Mouse (Mus musculus) heart, embryonic 15.5 days (tissue): ENCODE results near the gene Stum. TPM values are rescaled to one million over a fixed set of nuclear protein-coding genes. Genes with fewer than 3 reads are reported as not detected.

Experiments
- ATAC-seq: fragments of 200-750 bp; cut with Nextera tagmentation; replicated peaks from 2 replicates; pipeline ENCODE4 v1.8.0; 2017; ENCODE audit warnings: low read depth, moderate TSS enrichment; ENCODE audit not compliant: insufficient number of reproducible peaks, insufficient read depth, low FRiP score
- H3K27ac ChIP-seq: fragments of 300-500 bp; sonication (generic); 2 replicates; pipeline ENCODE4 v1.5.1; 2015; ENCODE audit warnings: mild to moderate bottlenecking, inconsistent platforms
- H3K27me3 ChIP-seq: fragments of 300-500 bp; sonication (generic); 2 replicates; pipeline ENCODE4 v1.6.1; 2015; ENCODE audit warnings: inconsistent platforms
- H3K36me3 ChIP-seq: fragments of 300-500 bp; sonication (generic); 2 replicates; pipeline ENCODE4 v1.6.1; 2015; ENCODE audit warnings: mild to moderate bottlenecking, inconsistent platforms
- H3K4me1 ChIP-seq: fragments of 300-500 bp; sonication (generic); replicated peaks from 2 replicates; pipeline ENCODE4 v1.6.1; 2015; ENCODE audit warnings: inconsistent platforms
- H3K4me2 ChIP-seq: fragments of 300-500 bp; sonication (generic); 2 replicates; pipeline ENCODE4 v1.6.1; 2015; ENCODE audit warnings: inconsistent platforms, mild to moderate bottlenecking, moderate library complexity
- H3K4me3 ChIP-seq: fragments of 300-500 bp; sonication (generic); 2 replicates; pipeline ENCODE4 v1.5.1; 2015; ENCODE audit warnings: mild to moderate bottlenecking, inconsistent platforms
- H3K9ac ChIP-seq: fragments of 300-500 bp; sonication (generic); 2 replicates; pipeline ENCODE4 v1.6.1; 2015; ENCODE audit warnings: mild to moderate bottlenecking, inconsistent platforms
- H3K9me3 ChIP-seq: fragments of 300-500 bp; sonication (generic); replicated peaks from 2 replicates; pipeline ENCODE4 v1.6.1; 2016; ENCODE audit warnings: inconsistent platforms
- WGBS: fragments of 180-500 bp; shearing (Covaris S2); methylation state at CpG from one replicate; pipeline ENCODE4 v1.1.7; 2015; ENCODE audit warnings: mixed read lengths; 5-methylcytosine and 5-hydroxymethylcytosine counted together
- polyA plus RNA-seq: library from polyadenylated mRNA; unstranded; fragments of >200 nt; fragmentation: Nextera tagmentation; extraction: Ambion mirVana; gene quantifications from 2 replicates; pipeline ENCODE4 v1.2.1, GENCODE M21; 2015

Gene Stum
- polyA plus RNA-seq, 1 experiment from 2014 or later = 0.86 TPM

DNA sequence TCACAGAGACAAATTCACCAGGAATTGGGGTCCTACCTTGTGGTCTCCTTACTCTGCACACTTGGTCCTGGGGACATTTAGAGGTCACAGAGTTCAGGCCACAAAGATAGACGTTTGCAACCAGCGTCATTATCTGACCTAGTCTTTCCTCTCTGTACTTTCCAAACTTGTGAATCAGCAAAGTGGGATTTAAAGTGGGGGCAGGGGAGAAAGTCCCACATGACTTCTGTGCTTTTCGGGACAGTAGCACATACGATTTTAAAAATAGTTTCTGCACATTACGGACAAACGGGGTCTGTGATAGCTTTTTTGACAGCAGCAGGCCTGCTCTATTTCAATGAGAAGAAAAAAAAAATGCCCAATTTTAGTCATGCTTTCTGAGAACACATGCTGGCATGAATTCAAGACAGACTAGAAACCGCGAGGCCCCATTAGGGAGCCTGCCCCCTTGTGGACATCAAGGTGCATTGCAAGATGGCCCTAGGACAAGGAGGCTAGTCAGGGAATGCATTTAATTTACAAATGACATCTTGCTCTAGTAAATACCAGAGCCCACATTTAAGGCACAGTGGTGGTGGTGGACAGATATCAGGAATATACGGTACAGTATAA is 55.1 kb downstream of the Stum start:
- Histone ChIP-seq H3K36me3 (no peaks in the 10 kb centered on the region), H3K27me3 (peaks cover 13% of the 10 kb centered on the region), H3K9me3 (no peaks in the 10 kb centered on the region), H3K4me1 (peaks cover 23% of the 10 kb centered on the region), H3K9ac (no peak overlapping the region), H3K27ac (peak overlapping the region; percentile 31), H3K4me2 (no peak overlapping the region), H3K4me3 (no peak overlapping the region)
- no peak for ATAC-seq
- WGBS = 10% methylated on average over 9 of the region's 9 CpGs

DNA sequence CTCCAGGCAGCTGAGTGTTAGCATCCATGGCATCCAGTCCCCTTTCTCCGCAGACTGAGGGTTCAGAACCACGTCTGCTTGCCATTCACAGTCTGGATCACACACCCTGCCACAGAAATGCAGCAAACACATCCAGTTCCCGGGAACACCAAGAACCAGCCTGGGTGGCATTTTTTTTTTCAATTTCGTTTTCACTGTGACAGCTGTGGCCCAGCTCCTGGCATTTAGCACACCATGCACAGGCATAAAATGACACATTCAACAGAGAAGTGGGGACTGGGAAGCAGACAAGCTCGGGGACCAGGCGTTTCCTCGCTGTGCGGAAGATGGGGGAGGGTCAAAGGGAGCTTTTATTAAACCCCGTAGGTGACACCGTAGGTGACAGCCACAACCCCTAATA is 55.6 kb downstream of the Stum start:
- H3K4me2 ChIP-seq = no peak overlapping the region
- peaks cover 10% of the 10 kb centered on the region for H3K27me3 ChIP-seq
- no peak overlapping the region for H3K4me3 ChIP-seq
- no peak for ATAC-seq
- peak overlapping the region; percentile 31 for H3K27ac ChIP-seq
- H3K9ac ChIP-seq = no peak overlapping the region
- H3K4me1 ChIP-seq = peaks cover 25% of the 10 kb centered on the region
- no peaks in the 10 kb centered on the region for H3K36me3 ChIP-seq
- WGBS = 43% methylated on average over 10 of the region's 10 CpGs
- H3K9me3 ChIP-seq = no peaks in the 10 kb centered on the region

DNA sequence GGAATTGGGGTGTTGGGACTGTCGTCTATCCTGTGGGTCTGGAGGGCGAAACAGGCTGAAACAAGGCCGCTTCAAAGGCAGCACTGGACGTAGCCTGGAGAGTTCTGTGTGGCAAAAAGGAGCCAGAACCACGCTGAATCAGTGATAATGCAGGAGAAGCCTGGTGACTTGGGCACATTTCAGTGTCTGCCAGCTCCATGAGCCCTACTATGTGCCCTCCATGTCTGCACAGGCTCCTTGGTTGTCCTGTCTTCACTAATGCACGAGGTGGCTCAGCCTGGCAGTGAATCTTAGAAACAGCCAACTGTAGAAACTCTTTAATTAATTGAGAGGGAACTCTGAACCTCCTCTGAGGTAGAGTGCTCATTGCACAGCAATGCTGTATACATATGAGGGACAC is 56.9 kb downstream of the Stum start:
- H3K27ac ChIP-seq = no peak overlapping the region
- no peaks in the 10 kb centered on the region for H3K9me3 ChIP-seq
- 81% methylated on average over 6 of the region's 6 CpGs for WGBS
- H3K36me3 ChIP-seq = no peaks in the 10 kb centered on the region
- no peak for ATAC-seq
- H3K27me3 ChIP-seq = no peaks in the 10 kb centered on the region; the same call in 1 of the 2 replicates
- H3K4me2 ChIP-seq = no peak overlapping the region
- H3K4me1 ChIP-seq = peaks cover 38% of the 10 kb centered on the region
- H3K4me3 ChIP-seq = no peak overlapping the region
- H3K9ac ChIP-seq = no peak overlapping the region

DNA sequence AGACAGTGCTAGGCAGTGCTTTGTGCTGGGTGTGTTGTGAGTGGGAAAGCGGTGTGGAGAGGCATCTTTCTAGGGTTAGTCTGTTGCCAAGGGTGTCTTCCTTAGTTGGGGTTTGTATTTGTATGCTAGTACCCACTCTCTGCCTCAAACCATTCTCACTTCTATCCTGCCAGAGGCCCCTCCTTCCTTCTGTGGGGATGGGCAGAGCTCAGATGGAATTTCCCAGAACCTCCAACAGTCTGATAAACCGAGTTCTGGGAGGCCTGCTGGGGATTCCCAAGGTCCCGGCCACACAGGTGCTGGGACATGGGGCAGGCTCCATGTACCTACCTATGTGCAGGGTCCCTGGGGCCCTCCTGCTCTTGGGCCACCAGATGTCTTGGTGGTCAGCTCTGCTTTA is 59.4 kb downstream of the Stum start:
- Histone ChIP-seq H3K9me3 (no peaks in the 10 kb centered on the region), H3K4me1 (peaks cover 49% of the 10 kb centered on the region), H3K27ac (no peak overlapping the region), H3K27me3 (no peaks in the 10 kb centered on the region), H3K9ac (no peak overlapping the region), H3K4me3 (no peak overlapping the region), H3K36me3 (no peaks in the 10 kb centered on the region; the same call in 1 of the 2 replicates), H3K4me2 (no peak overlapping the region)
- 55% methylated on average over 3 of the region's 3 CpGs for WGBS
- ATAC-seq = no peak

DNA sequence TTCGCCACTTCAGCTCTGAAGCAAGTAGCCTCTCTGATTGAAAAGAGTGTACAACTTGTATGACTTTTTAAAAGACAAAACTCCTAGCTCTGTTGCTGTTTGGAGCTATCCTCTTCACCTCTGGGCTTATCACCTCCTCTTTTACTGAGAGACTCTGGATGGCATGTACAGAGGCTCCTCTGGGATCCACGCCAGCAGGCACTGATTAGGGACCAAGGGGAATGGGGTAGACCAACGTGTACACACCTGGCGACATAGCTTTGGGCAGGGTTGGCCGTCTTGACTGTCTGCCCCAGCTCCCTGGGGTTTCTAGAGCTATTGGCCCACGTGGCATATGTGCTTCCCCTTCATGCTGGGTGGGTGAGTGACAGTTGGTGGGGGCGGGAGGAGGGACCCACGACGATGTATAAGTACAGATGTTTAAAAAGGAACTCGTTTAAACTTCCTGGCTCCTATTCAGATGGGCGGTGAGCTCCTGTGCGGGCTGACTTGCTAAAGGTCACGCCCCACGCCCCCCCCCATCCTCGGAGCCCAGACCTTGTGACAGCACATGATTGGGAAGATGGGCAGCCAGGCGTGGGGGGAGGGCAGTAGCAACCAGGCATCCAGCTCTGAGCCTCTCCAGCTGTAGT is 60.2 kb downstream of the Stum start:
- no peak overlapping the region for H3K4me3 ChIP-seq
- no peaks in the 10 kb centered on the region for H3K27me3 ChIP-seq
- no peak for ATAC-seq
- H3K9ac ChIP-seq = no peak overlapping the region
- H3K9me3 ChIP-seq = no peaks in the 10 kb centered on the region
- H3K36me3 ChIP-seq = no peaks in the 10 kb centered on the region; the same call in 1 of the 2 replicates
- 39% methylated on average over 16 of the region's 16 CpGs for WGBS
- H3K4me2 ChIP-seq = no peak overlapping the region
- peaks cover 47% of the 10 kb centered on the region for H3K4me1 ChIP-seq
- H3K27ac ChIP-seq = peak overlapping the region; percentile 71

DNA sequence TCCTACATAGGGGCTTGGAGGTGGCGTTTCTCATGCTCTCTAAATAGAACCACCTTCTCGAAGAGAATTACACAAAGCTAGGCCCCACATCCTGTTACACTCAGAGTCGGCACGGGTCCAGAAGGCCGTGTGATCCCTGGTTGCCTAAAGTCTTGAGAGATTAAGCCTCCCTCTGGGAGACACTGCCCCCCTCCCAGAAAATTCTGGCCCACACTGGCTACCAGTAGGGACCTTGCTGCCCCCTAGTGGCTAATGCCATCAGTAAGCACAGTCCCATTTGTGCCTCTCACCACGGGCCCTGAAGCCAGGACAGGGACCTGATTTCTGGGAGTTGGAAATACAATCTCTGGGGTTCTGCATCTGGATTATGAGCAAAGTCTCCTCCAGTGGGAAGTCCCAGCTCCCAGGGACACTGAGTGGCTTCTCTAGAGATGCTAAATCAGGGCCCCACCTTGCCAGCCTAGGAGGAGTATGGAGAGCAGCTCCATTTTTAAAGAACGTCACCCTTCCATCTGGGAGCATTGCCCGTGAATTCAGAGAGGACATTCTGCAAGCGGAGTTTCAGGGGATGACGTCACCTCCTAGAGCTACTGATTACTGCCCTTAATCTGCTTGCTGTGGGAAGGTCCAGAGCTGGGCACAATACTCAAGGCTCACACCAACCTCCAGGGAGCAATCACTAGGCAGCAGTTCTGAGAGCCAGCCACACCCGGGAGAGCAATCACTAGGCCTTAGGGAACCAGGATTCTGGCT is 61.1 kb downstream of the Stum start:
- peak; percentile 68 for ATAC-seq
- peaks cover 39% of the 10 kb centered on the region for H3K4me1 ChIP-seq
- no peaks in the 10 kb centered on the region; the same call in 1 of the 2 replicates for H3K36me3 ChIP-seq
- peak overlapping the region; percentile 71 for H3K27ac ChIP-seq
- H3K9me3 ChIP-seq = no peaks in the 10 kb centered on the region
- H3K4me3 ChIP-seq = no peak overlapping the region
- H3K4me2 ChIP-seq = no peak overlapping the region
- H3K27me3 ChIP-seq = no peaks in the 10 kb centered on the region
- 18% methylated on average over 11 of the region's 11 CpGs for WGBS
- H3K9ac ChIP-seq = no peak overlapping the region

DNA sequence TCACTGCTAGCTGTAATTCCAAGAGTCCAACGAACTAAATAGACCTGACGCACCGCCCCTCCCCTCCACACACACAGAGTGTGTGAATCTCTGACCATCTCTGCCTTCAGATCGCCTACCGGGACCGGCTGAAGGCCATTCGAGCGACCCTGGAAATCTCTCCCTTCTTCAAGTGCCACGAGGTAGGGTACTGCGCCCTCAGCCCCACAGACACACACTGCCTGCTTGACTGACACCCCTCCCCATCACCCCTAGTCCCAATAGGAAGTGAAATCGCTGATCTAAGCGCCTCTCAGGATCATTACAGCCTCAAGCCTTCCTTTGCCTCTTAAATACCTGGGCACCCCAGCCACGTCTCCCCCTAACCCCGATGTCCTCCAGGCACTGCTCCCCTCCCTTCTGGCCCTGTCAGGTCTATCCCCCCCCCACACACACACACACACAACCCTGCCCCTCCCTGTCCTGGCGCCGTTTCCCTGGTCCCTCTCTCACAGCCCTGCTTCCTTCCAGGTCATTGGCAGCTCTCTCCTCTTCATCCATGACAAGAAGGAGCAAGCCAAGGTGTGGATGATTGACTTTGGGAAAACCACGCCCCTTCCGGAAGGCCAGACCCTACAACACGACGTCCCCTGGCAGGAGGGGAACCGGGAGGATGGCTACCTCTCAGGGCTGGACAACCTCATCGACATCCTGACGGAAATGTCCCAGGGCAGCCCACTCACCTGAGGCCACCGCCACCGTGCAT is 62.0 kb downstream of the Stum start:
- Histone ChIP-seq H3K36me3 (no peaks in the 10 kb centered on the region; the same call in 1 of the 2 replicates), H3K27me3 (no peaks in the 10 kb centered on the region), H3K9me3 (no peaks in the 10 kb centered on the region), H3K4me1 (peaks cover 46% of the 10 kb centered on the region), H3K9ac (no peak overlapping the region; the same call in 1 of the 2 replicates), H3K4me3 (no peak overlapping the region), H3K4me2 (0 out of 2 replicates have a peak overlapping the region, but pooled peaks have one; percentile 7), H3K27ac (peak overlapping the region; percentile 71)
- WGBS = 58% methylated on average over 25 of the region's 25 CpGs
- ATAC-seq = no peak

DNA sequence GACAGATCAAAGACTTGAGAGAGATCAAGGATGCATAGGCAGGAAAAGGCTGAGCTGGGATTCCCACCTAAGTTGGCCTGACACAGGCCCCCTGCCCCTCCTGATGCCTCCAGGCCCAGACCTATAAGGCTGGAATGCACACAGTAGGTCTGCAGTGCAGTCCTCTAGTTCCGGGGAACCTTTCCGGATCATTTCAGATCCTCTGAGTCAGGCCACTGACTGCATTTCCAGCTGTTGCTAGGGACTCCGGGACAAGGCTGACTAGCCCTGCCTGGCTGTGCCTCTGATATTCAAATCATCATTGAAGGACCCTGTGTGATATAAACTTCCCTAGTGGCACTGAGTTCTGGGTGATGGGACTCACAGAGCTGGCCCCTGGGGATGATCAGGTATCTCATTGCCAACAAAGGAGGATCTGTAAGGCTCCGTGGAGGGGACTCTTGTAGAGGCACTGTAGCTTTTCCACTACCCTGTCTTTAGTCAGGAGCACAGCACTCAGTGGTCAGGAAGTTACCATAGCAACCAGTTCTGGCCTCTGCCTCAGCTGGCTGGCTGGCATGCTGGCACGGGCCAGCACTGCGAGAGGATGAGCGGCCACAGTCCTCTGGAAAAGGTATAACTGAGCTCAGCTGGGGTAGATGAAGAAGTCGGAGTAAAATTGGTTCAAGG is 62.7 kb downstream of the Stum start:
- no peak overlapping the region for H3K9ac ChIP-seq
- no peak overlapping the region for H3K4me3 ChIP-seq
- H3K9me3 ChIP-seq = no peaks in the 10 kb centered on the region
- no peaks in the 10 kb centered on the region for H3K27me3 ChIP-seq
- no peak overlapping the region for H3K4me2 ChIP-seq
- peaks cover 2% of the 10 kb centered on the region; the same call in 1 of the 2 replicates for H3K36me3 ChIP-seq
- 57% methylated on average over 8 of the region's 8 CpGs for whole genome bisulfite sequencing
- ATAC-seq = no peak
- no peak overlapping the region for H3K27ac ChIP-seq
- peaks cover 46% of the 10 kb centered on the region for H3K4me1 ChIP-seq

DNA sequence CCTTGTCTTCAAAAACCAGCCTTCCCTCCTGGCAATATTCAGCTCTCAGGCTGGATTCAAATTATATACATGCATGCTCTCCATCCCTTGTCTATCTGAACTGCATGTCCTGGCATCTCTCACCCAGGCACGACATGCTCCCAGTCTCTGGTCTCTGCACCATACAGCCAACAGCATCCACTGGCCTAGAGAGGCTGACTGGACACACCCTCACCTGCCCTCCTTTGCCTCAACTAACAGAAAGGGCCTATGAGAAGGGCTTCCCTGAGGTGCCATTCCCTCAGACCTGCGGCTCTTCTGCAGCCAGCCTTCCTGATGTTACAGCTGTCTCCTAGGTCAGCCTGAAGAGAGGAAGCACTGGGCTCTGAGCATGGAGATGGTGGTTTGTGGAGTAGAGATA is 64.2 kb downstream of the Stum start:
- no peaks in the 10 kb centered on the region for H3K9me3 ChIP-seq
- H3K9ac ChIP-seq = no peak overlapping the region
- no peak overlapping the region for H3K4me2 ChIP-seq
- H3K36me3 ChIP-seq = peaks cover 2% of the 10 kb centered on the region
- 91% methylated on average over 2 of the region's 2 CpGs for WGBS
- no peak overlapping the region for H3K4me3 ChIP-seq
- H3K27ac ChIP-seq = no peak overlapping the region
- peaks cover 51% of the 10 kb centered on the region for H3K4me1 ChIP-seq
- no peak for ATAC-seq
- no peaks in the 10 kb centered on the region for H3K27me3 ChIP-seq

DNA sequence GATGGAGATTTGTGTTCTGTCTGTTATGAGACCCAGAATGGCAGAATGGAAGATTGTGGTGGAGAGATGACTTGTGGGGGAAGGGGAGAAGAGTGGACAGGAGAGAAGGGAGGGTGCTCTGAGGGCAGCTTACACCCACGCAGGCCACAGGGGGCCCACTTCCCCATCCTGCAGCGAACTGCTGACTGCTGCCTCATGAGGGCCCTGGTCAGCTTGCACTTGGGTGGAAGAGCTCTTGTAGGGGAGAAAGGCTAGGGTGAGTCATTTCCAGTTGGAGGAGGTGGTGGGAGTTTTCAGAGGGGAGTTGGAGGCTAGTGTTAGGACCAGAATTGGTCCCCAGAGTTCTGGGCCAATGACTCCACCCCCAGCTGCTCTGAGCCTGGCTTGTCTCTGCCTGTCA is 66.2 kb downstream of the Stum start:
- Histone ChIP-seq H3K27ac (no peak overlapping the region), H3K4me3 (no peak overlapping the region), H3K27me3 (no peaks in the 10 kb centered on the region), H3K4me2 (no peak overlapping the region), H3K9me3 (no peaks in the 10 kb centered on the region), H3K9ac (no peak overlapping the region), H3K36me3 (peaks cover 2% of the 10 kb centered on the region), H3K4me1 (peaks cover 32% of the 10 kb centered on the region)
- ATAC-seq = no peak
- WGBS = 29% methylated on average over 2 of the region's 2 CpGs

DNA sequence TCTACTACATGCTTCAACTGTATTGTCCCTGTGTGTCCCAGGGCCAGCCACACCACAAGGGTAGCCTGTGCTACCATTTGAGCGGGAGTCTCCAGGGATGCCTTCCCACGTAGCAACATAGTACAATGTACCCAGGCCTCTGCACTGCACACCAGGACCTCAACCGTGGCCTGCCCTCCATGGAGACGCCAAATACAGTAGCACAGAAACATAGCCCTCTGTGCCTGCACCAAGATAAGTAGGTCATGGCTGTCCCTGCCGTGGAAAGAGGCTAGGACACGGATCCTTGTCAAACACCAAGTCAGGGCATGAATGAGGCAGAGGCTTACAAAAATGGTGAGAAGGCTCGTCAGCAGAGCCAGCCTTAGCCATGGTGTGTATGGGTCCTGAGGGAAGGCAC is 67.5 kb downstream of the Stum start:
- H3K36me3 ChIP-seq = peaks cover 2% of the 10 kb centered on the region
- WGBS = 79% methylated on average over 7 of the region's 7 CpGs
- no peaks in the 10 kb centered on the region for H3K9me3 ChIP-seq
- peaks cover 25% of the 10 kb centered on the region for H3K4me1 ChIP-seq
- no peaks in the 10 kb centered on the region for H3K27me3 ChIP-seq
- no peak overlapping the region for H3K9ac ChIP-seq
- H3K27ac ChIP-seq = no peak overlapping the region
- no peak overlapping the region for H3K4me2 ChIP-seq
- ATAC-seq = no peak
- no peak overlapping the region for H3K4me3 ChIP-seq
